Mouse (Mus musculus) heart, postnatal 0 days (tissue): ENCODE data around the gene Taar7e. TPM values are rescaled to one million over a fixed set of nuclear protein-coding genes. Genes with fewer than 3 reads are reported as not detected.

ENCODE experiments used
- ATAC-seq: fragments of 200-750 bp; cut with Nextera tagmentation; 2 replicates; pipeline ENCODE4 v1.8.0; 2017; ENCODE audit warnings: low read depth, moderate number of reproducible peaks, moderate library complexity; ENCODE audit not compliant: insufficient read depth
- DNase-seq: peaks from one replicate; pipeline ENCODE4 v3.0.0-alpha.2; 2016; ENCODE audit warnings: low spot score
- H3K27ac ChIP-seq: fragments of 300-500 bp; sonication (generic); 2 replicates; pipeline ENCODE4 v1.5.1; 2014; ENCODE audit warnings: low read depth, mild to moderate bottlenecking
- H3K27me3 ChIP-seq: fragments of 300-500 bp; sonication (generic); 2 replicates; pipeline ENCODE4 v1.6.1; 2014; ENCODE audit warnings: low read length, mixed read lengths; ENCODE audit not compliant: control insufficient read depth, insufficient read depth
- H3K36me3 ChIP-seq: fragments of 300-500 bp; sonication (generic); replicated peaks from 2 replicates; pipeline ENCODE4 v1.6.1; 2014; ENCODE audit warnings: low read length, mixed read lengths; ENCODE audit not compliant: control insufficient read depth, insufficient read depth
- H3K4me1 ChIP-seq: fragments of 300-500 bp; sonication (generic); 2 replicates; pipeline ENCODE4 v1.6.1; 2014; ENCODE audit warnings: antibody characterized with exemption; ENCODE audit not compliant: control insufficient read depth, insufficient read depth
- H3K4me2 ChIP-seq: fragments of 300-500 bp; sonication (generic); 2 replicates; pipeline ENCODE4 v1.6.1; 2014; ENCODE audit warnings: low read depth, mild to moderate bottlenecking, low read length, moderate library complexity
- H3K4me3 ChIP-seq: fragments of 300-500 bp; sonication (generic); 2 replicates; pipeline ENCODE4 v1.5.1; 2014; ENCODE audit warnings: low read depth, low read length
- H3K9ac ChIP-seq: fragments of 300-500 bp; sonication (generic); replicated peaks from 2 replicates; pipeline ENCODE4 v1.6.1; 2014; ENCODE audit warnings: low read depth, low read length, mixed read lengths
- H3K9me3 ChIP-seq: fragments of 300-500 bp; sonication (generic); replicated peaks from 2 replicates; pipeline ENCODE4 v1.6.1; 2016; ENCODE audit warnings: low read length; ENCODE audit not compliant: control insufficient read depth
- CTCF ChIP-seq: IDR thresholded peaks from 2 replicates; pipeline ENCODE4 v1.5.1; 2016; ENCODE audit warnings: antibody characterized with exemption, control low read depth, low read depth
- EP300 ChIP-seq: IDR thresholded peaks from 2 replicates; pipeline ENCODE4 v1.6.1; 2016; ENCODE audit warnings: antibody characterized with exemption, low read depth
- WGBS: fragments of 180-500 bp; shearing (Covaris S2); extraction: QIAGEN DNeasy Blood & Tissue Kit; methylation state at CpG from one replicate; pipeline ENCODE4 v1.1.7; 2014; 5-methylcytosine and 5-hydroxymethylcytosine counted together
- polyA plus RNA-seq: library from polyadenylated mRNA; unstranded; fragments of >200 nt; fragmentation: Nextera tagmentation; extraction: Ambion mirVana; gene quantifications from 2 replicates; pipeline ENCODE4 v1.2.1, GENCODE M21; 2015
- total RNA-seq: library from RNA; depleted of rRNA; stranded (reverse); fragments of >200 nt; gene quantifications from 2 replicates; pipeline ENCODE4 v1.2.3, GENCODE M21; 2014; ENCODE audit warnings: low replicate concordance; rRNA removed

Taar7e gene
- total and polyA plus RNA-seq, 2 experiments from 2014 or later: not detected

GRCm38 (mm10) chr10:24080166-24080565 is 42.8 kb downstream of the Taar7e start:
- DNase-seq: peak; percentile 55
- H3K4me3 ChIP-seq: no peak overlapping the region
- H3K4me2 ChIP-seq: no peak overlapping the region
- WGBS: 31% methylated on average over 3 of the region's 3 CpGs
- no peak for ATAC-seq
- H3K9me3 ChIP-seq: no peaks in the 10 kb centered on the region
- H3K36me3 ChIP-seq: no peaks in the 10 kb centered on the region
- no peaks in the 10 kb centered on the region for H3K27me3 ChIP-seq
- H3K9ac ChIP-seq: no peak overlapping the region
- no peak for TF ChIP-seq EP300
- TF ChIP-seq CTCF: peak; percentile 65
- H3K27ac ChIP-seq: no peak overlapping the region
- no peaks in the 10 kb centered on the region for H3K4me1 ChIP-seq

GRCm38 (mm10) chr10:24085936-24086335 is 48.5 kb downstream of the Taar7e start:
- ATAC-seq: no peak

GRCm38 (mm10) chr10:24086555-24086954 is 49.1 kb downstream of the Taar7e start:
- TF ChIP-seq EP300: no peak
- no peak for TF ChIP-seq CTCF
- Histone ChIP-seq H3K4me3 (no peak overlapping the region), H3K27ac (no peak overlapping the region), H3K4me2 (no peak overlapping the region), H3K36me3 (no peaks in the 10 kb centered on the region), H3K27me3 (no peaks in the 10 kb centered on the region), H3K4me1 (no peaks in the 10 kb centered on the region), H3K9ac (no peak overlapping the region), H3K9me3 (no peaks in the 10 kb centered on the region)
- no peak for ATAC-seq
- no peak for DNase-seq
- WGBS: 55% methylated on average over 5 of the region's 5 CpGs

More at GRCm38 (mm10) chr10:24085936-24086335, 48.5 kb downstream of the Taar7e start:
- no peak overlapping the region for H3K9ac ChIP-seq
- no peak overlapping the region for H3K27ac ChIP-seq
- H3K9me3 ChIP-seq: no peaks in the 10 kb centered on the region
- 75% methylated on average over 5 of the region's 5 CpGs for WGBS
- no peaks in the 10 kb centered on the region for H3K4me1 ChIP-seq
- no peaks in the 10 kb centered on the region for H3K36me3 ChIP-seq
- H3K4me2 ChIP-seq: no peak overlapping the region
- no peak overlapping the region for H3K4me3 ChIP-seq
- TF ChIP-seq CTCF (no peak), EP300 (no peak)
- no peaks in the 10 kb centered on the region for H3K27me3 ChIP-seq
- no peak for DNase-seq

- Histone ChIP-seq H3K4me1 (no peaks in the 10 kb centered on the region), H3K9ac (no peak overlapping the region), H3K27ac (no peak overlapping the region), H3K4me2 (no peak overlapping the region), H3K4me3 (no peak overlapping the region), H3K27me3 (no peaks in the 10 kb centered on the region), H3K9me3 (no peaks in the 10 kb centered on the region), H3K36me3 (no peaks in the 10 kb centered on the region)
- 80% methylated on average over 2 of the region's 2 CpGs for WGBS
- ATAC-seq (no peak), DNase-seq (no peak)
- TF ChIP-seq CTCF: no peak
- TF ChIP-seq EP300: no peak
Observed at GRCm38 (mm10) chr10:24087168-24087567, 49.8 kb downstream of the Taar7e start.

Other genes starting within 250 kb of the Taar7e start
- gene Slc18b1, start 240.6 kb upstream of the Taar7e start, total RNA-seq: 7.2 and 10.1 TPM in 2 replicates
- 4.6 and 5.4 TPM in 2 replicates for gene Slc18b1, start 240.6 kb upstream of the Taar7e start, polyA plus RNA-seq
- 0.62 TPM in 1 of 2 replicates, not detected in the other for gene Vnn3, start 186.2 kb upstream of the Taar7e start, total RNA-seq
- gene Vnn3, start 186.2 kb upstream of the Taar7e start, polyA plus RNA-seq: 0.08 and 0.12 TPM in 2 replicates
- 3.4 and 7.3 TPM in 2 replicates for gene Vnn1, start 142.9 kb upstream of the Taar7e start, total RNA-seq
- gene Vnn1, start 142.9 kb upstream of the Taar7e start, polyA plus RNA-seq: 0.68 and 0.74 TPM in 2 replicates
- gene Taar1, start 117.3 kb upstream of the Taar7e start, total RNA-seq: not detected in 2 replicates
- not detected in 2 replicates for gene Taar1, start 117.3 kb upstream of the Taar7e start, polyA plus RNA-seq
- not detected in 2 replicates for gene Taar2, start 99.0 kb upstream of the Taar7e start, total RNA-seq
- gene Taar2, start 99.0 kb upstream of the Taar7e start, polyA plus RNA-seq: not detected in 2 replicates
- not detected in 2 replicates for gene Taar3, start 88.1 kb upstream of the Taar7e start, total RNA-seq
- gene Taar3, start 88.1 kb upstream of the Taar7e start, polyA plus RNA-seq: not detected in 2 replicates
- not detected in 2 replicates for gene Taar4, start 77.1 kb upstream of the Taar7e start, total RNA-seq
- gene Taar4, start 77.1 kb upstream of the Taar7e start, polyA plus RNA-seq: not detected in 2 replicates
- not detected in 2 replicates for gene Taar5, start 66.9 kb upstream of the Taar7e start, total RNA-seq
- gene Taar5, start 66.9 kb upstream of the Taar7e start, polyA plus RNA-seq: not detected in 2 replicates
- gene Taar6, start 52.0 kb upstream of the Taar7e start, total RNA-seq: not detected in 2 replicates
- gene Taar6, start 52.0 kb upstream of the Taar7e start, polyA plus RNA-seq: not detected in 2 replicates
- gene Taar7a, start 44.1 kb upstream of the Taar7e start, total RNA-seq: not detected in 2 replicates
- gene Taar7a, start 44.1 kb upstream of the Taar7e start, polyA plus RNA-seq: not detected in 2 replicates
- gene Taar7b, start 37.7 kb upstream of the Taar7e start, total RNA-seq: not detected in 2 replicates
- not detected in 2 replicates for gene Taar7b, start 37.7 kb upstream of the Taar7e start, polyA plus RNA-seq
- not detected in 2 replicates for gene Taar7d, start 10.4 kb upstream of the Taar7e start, total RNA-seq
- not detected in 2 replicates for gene Taar7d, start 10.4 kb upstream of the Taar7e start, polyA plus RNA-seq
- not detected in 2 replicates for gene Taar7f, start 11.9 kb downstream of the Taar7e start, total RNA-seq
- gene Taar7f, start 11.9 kb downstream of the Taar7e start, polyA plus RNA-seq: not detected in 2 replicates
- not detected in 2 replicates for gene Taar8a, start 38.9 kb downstream of the Taar7e start, total RNA-seq
- not detected in 2 replicates for gene Taar8a, start 38.9 kb downstream of the Taar7e start, polyA plus RNA-seq
- not detected in 2 replicates for gene Taar8b, start 54.7 kb downstream of the Taar7e start, total RNA-seq
- not detected in 2 replicates for gene Taar8b, start 54.7 kb downstream of the Taar7e start, polyA plus RNA-seq
- gene Taar8c, start 64.3 kb downstream of the Taar7e start, total RNA-seq: not detected in 2 replicates
- gene Taar8c, start 64.3 kb downstream of the Taar7e start, polyA plus RNA-seq: not detected in 2 replicates
- not detected in 2 replicates for gene Taar9, start 71.9 kb downstream of the Taar7e start, total RNA-seq
- gene Taar9, start 71.9 kb downstream of the Taar7e start, polyA plus RNA-seq: not detected in 2 replicates
- 30.1 and 35.6 TPM in 2 replicates for gene Stx7, start 111.7 kb downstream of the Taar7e start, total RNA-seq
- 67.8 and 68.8 TPM in 2 replicates for gene Stx7, start 111.7 kb downstream of the Taar7e start, polyA plus RNA-seq
- gene Moxd1, start 185.9 kb downstream of the Taar7e start, total RNA-seq: 0.46 and 3.2 TPM in 2 replicates
- gene Moxd1, start 185.9 kb downstream of the Taar7e start, polyA plus RNA-seq: 1.5 and 2.6 TPM in 2 replicates